ENCODE assay signal across 26 mouse cellular contexts in genomic region chr11:98595021-98595420, GRCm38 (mm10). TPM values are rescaled to one million over a fixed set of nuclear protein-coding genes. Genes with fewer than 3 reads are reported as not detected.
DNase-seq lines count a peak whose midpoint lies in the region; ATAC-seq and TF ChIP-seq lines count a peak whose summit lies in the region.
"Had no signal": no experiment of that assay in that cellular context is flagged by ENCODE, and none has a peak within 500 bp of the region (broad histone marks: within the 10 kb centered on the region; RNA-seq: fewer than 3 reads in every experiment).

No protein-coding gene starts in this region.

- TF ChIP-seq CTCF in CH12.LX (conservative IDR thresholded peaks at IDR 0.05 in 1 of 2, IDR thresholded peaks at IDR 0.05 in 1 of 2; ENCODE audit: low read depth in 2 of 2, low read length in 2 of 2): no peak

- no peak overlapping the region for H3K4me3 ChIP-seq in heart, embryonic 11.5 days (ENCODE audit: low read depth, low read length)
- no peak overlapping the region for H3K4me3 ChIP-seq in CH12.LX (replicated peaks in 1 of 3; ENCODE audit: low read depth in 2 of 3, low read length in 2 of 3, poor library complexity in 1 of 3)
- H3K4me3 ChIP-seq: embryonic facial prominence, embryonic 10.5 days; forebrain, embryonic 13.5 days; hindbrain, embryonic 12.5 days had no signal

- no peak overlapping the region for H3K27ac ChIP-seq in heart, embryonic 11.5 days (ENCODE audit: low read depth, low read length)
- H3K27ac ChIP-seq in CH12.LX (ENCODE audit: insufficient read depth, low read depth): no peak overlapping the region
- H3K27ac ChIP-seq: embryonic facial prominence, embryonic 10.5 days; forebrain, embryonic 13.5 days; hindbrain, embryonic 12.5 days had no signal

- H3K9me3 ChIP-seq in heart, embryonic 11.5 days (replicated peaks; ENCODE audit: control insufficient read depth, low read length): no peaks in the 10 kb centered on the region
- no peaks in the 10 kb centered on the region for H3K9me3 ChIP-seq in CH12.LX (replicated peaks; ENCODE audit: low read length)
- H3K9me3 ChIP-seq: embryonic facial prominence, embryonic 10.5 days; forebrain, embryonic 13.5 days; hindbrain, embryonic 12.5 days had no signal

- TF ChIP-seq RAD21 in CH12.LX (IDR thresholded peaks at IDR 0.05; ENCODE audit: low read depth, low read length): no peak

- TF ChIP-seq EP300 in CH12.LX (IDR thresholded peaks at IDR 0.05; ENCODE audit: low read length): no peak

- no peaks in the 10 kb centered on the region for H3K36me3 ChIP-seq in heart, embryonic 11.5 days (ENCODE audit: control insufficient read depth, insufficient read depth, low read length)
- no peaks in the 10 kb centered on the region for H3K36me3 ChIP-seq in CH12.LX (replicated peaks in 1 of 2; ENCODE audit: control insufficient read depth in 1 of 2, insufficient read depth in 1 of 2, low read length in 1 of 2)
- H3K36me3 ChIP-seq: embryonic facial prominence, embryonic 10.5 days; hindbrain, embryonic 12.5 days had no signal

- in situ Hi-C loops in CH12.LX (cut with MboI; ENCODE audit: low pct_ligation_motif_present, low pct_unique_long_range_greater_than_20kb, low sequenced_read_pairs): no loop called here

- peaks cover 15% of the 10 kb centered on the region for H3K4me1 ChIP-seq in heart, embryonic 11.5 days (ENCODE audit: control insufficient read depth, insufficient read depth, low read length)
- peaks cover 14 to 23% of the 10 kb centered on the region in 2 experiments for H3K4me1 ChIP-seq in CH12.LX (ENCODE audit: control insufficient read depth in 1 of 2, insufficient read depth in 2 of 2)
- H3K4me1 ChIP-seq: hindbrain, embryonic 12.5 days had no signal

- no peaks in the 10 kb centered on the region for H3K79me2 ChIP-seq in CH12.LX (replicated peaks; ENCODE audit: control insufficient read depth, extremely low read depth, insufficient read depth, poor library complexity, severe bottlenecking)

- H3K27me3 ChIP-seq in heart, embryonic 11.5 days (ENCODE audit: control insufficient read depth, insufficient read depth, low read length): peaks cover 20% of the 10 kb centered on the region; the same call in 1 of the 2 replicates
- H3K27me3 ChIP-seq in CH12.LX (replicated peaks): peaks cover 51% of the 10 kb centered on the region

- H3K9ac ChIP-seq in heart, embryonic 11.5 days (ENCODE audit: low read depth, low read length): no peak overlapping the region
- H3K9ac ChIP-seq in CH12.LX (ENCODE audit: insufficient read depth, low read depth): no peak overlapping the region
- H3K9ac ChIP-seq: forebrain, embryonic 13.5 days; forebrain, postnatal 0 days; hindbrain, embryonic 12.5 days had no signal

- peak; percentile 44 for DNase-seq in heart, adult 11 months
- DNase-seq in A20 (ENCODE audit: low read depth, low spot score) (peak; percentile 14), CH12.LX (ENCODE audit: extremely low read depth) (no peak)
- DNase-seq in naive thymus-derived CD4-positive, alpha-beta T cell, adult 2 months (ENCODE audit: low read depth): peak; percentile 55
- no peak for DNase-seq in lung, postnatal 25 days (ENCODE audit: low spot score)
- no peak for DNase-seq in cerebellum, postnatal 4 days (ENCODE audit: low spot score in 2 of 2)
- DNase-seq in adrenal gland, adult 18-20 months (ENCODE audit: low spot score in 2 of 2): no peak
- DNase-seq: adrenal gland, postnatal 14 days; cerebellum, adult 18-20 months; cerebellum, adult 9-11 months; cerebellum, postnatal 36 days; forebrain, postnatal 0 days; gastrocnemius, postnatal 14 days; heart, postnatal 10 days; heart, postnatal 4 days had no signal

- 76% methylated on average over 6 of the region's 6 CpGs for WGBS in heart, embryonic 11.5 days (ENCODE audit: insufficient replicate concordance)

- dilution Hi-C loops in CH12.LX (cut with MboI; ENCODE audit: extremely low pct_ligation_motif_present, extremely low pct_unique_long_range_greater_than_20kb, low sequenced_read_pairs): no loop called here

- ATAC-seq in heart, embryonic 11.5 days (replicated peaks; ENCODE audit: insufficient number of reproducible peaks, low FRiP score, low TSS enrichment): no peak
- ATAC-seq: forebrain, embryonic 13.5 days; forebrain, postnatal 0 days; hindbrain, embryonic 16.5 days had no signal

- H3K4me2 ChIP-seq in heart, embryonic 11.5 days: no peak overlapping the region
- no peak overlapping the region for H3K4me2 ChIP-seq in CH12.LX (ENCODE audit: insufficient read depth, low read depth, poor library complexity, severe bottlenecking)
- H3K4me2 ChIP-seq: forebrain, embryonic 13.5 days; hindbrain, embryonic 12.5 days had no signal

- TF ChIP-seq POLR2A in CH12.LX (IDR thresholded peaks at IDR 0.05; ENCODE audit: low read depth, low read length): no peak

TF ChIP-seq in CH12.LX, 34 proteins besides CTCF, POLR2A, EP300 and RAD21:
- 0 out of 2 replicates have a peak, but pooled peaks have one; percentile 14 for TF ChIP-seq MYC (IDR thresholded peaks at IDR 0.05; ENCODE audit: low read depth, low read length)
- 0 out of 2 replicates have a peak, but pooled peaks have one; percentile 33 for TF ChIP-seq MAX (IDR thresholded peaks at IDR 0.05; ENCODE audit: low read length)
- TF ChIP-seq UBTF (IDR thresholded peaks at IDR 0.05; ENCODE audit: low read depth, low read length): no peak

RNA-seq across cellular contexts. Expression of gene Lrrc3c, which starts 3.1 kb away (rescaled TPM):
- polyA plus RNA-seq in heart, embryonic 11.5 days (2014; fragmentation: Nextera tagmentation; extraction: Ambion mirVana): not detected in 2 replicates
- not detected in 2 replicates for total RNA-seq in CH12.LX (2012; rRNA removed)
- total RNA-seq in CH12.LX (2014; rRNA removed): not detected in 2 replicates
- polyA plus RNA-seq in CH12.LX (2012; ENCODE audit: insufficient read length, low read depth): not detected in 2 replicates
- not detected for total RNA-seq in adrenal gland, adult 18-20 months (2021)
- total RNA-seq: adrenal gland, postnatal 14 days; forebrain, postnatal 0 days; gastrocnemius, adult 18-20 months; gastrocnemius, postnatal 14 days; heart, postnatal 10 days; heart, postnatal 4 days; MEL had no signal
- polyA plus RNA-seq: C2C12; embryonic facial prominence, embryonic 10.5 days; embryonic facial prominence, embryonic 14.5 days; forebrain, embryonic 13.5 days; forebrain, postnatal 0 days; gonadal fat pad, adult 2 months; heart, embryonic 14.5 days; hindbrain, embryonic 12.5 days; hindbrain, embryonic 16.5 days had no signal

RNA-seq across cellular contexts. Expression of gene Ormdl3, which starts 7.9 kb away (rescaled TPM):
- polyA plus RNA-seq in heart, embryonic 11.5 days (2014; fragmentation: Nextera tagmentation; extraction: Ambion mirVana): 9.6 and 15.0 TPM in 2 replicates
- 45.1 and 49.7 TPM in 2 replicates for total RNA-seq in CH12.LX (2012; rRNA removed)
- total RNA-seq in CH12.LX (2014; rRNA removed): 30.6 and 32.9 TPM in 2 replicates
- 32.5 and 34.9 TPM in 2 replicates for polyA plus RNA-seq in CH12.LX (2012; ENCODE audit: insufficient read length, low read depth)
- 100 to 1,000 TPM; 118 to 184 TPM for total RNA-seq in adrenal gland, adult 18-20 months (2021)

RNA-seq across cellular contexts. Expression of gene Gm12355, which starts 30.4 kb away (rescaled TPM):
- polyA plus RNA-seq in heart, embryonic 11.5 days (2014; fragmentation: Nextera tagmentation; extraction: Ambion mirVana): 0.34 and 0.44 TPM in 2 replicates
- total RNA-seq in CH12.LX (2012; rRNA removed): 1.8 and 2.0 TPM in 2 replicates
- 24.2 and 26.0 TPM in 2 replicates for total RNA-seq in CH12.LX (2014; rRNA removed)
- polyA plus RNA-seq in CH12.LX (2012; ENCODE audit: insufficient read length, low read depth): 3.0 and 9.8 TPM in 2 replicates
- total RNA-seq in adrenal gland, adult 18-20 months (2021): 10 to 100 TPM; 10.4 to 11.6 TPM
- polyA plus RNA-seq: gonadal fat pad, adult 2 months had no signal

RNA-seq across cellular contexts. Expression of gene Gsdma3, which starts 31.1 kb away (rescaled TPM):
- polyA plus RNA-seq in heart, embryonic 11.5 days (2014; fragmentation: Nextera tagmentation; extraction: Ambion mirVana): 0.14 TPM in 1 of 2 replicates, not detected in the other
- total RNA-seq in CH12.LX (2012; rRNA removed) (not detected in 2 replicates), CH12.LX (2014; rRNA removed) (not detected in 2 replicates)
- polyA plus RNA-seq in CH12.LX (2012; ENCODE audit: insufficient read length, low read depth): not detected in 2 replicates
- 10 to 100 TPM; 15.6 to 19.6 TPM for total RNA-seq in adrenal gland, adult 18-20 months (2021)
- total RNA-seq: forebrain, postnatal 0 days; MEL had no signal
- polyA plus RNA-seq: C2C12; embryonic facial prominence, embryonic 10.5 days; embryonic facial prominence, embryonic 14.5 days; forebrain, embryonic 13.5 days; forebrain, postnatal 0 days; gonadal fat pad, adult 2 months; heart, embryonic 14.5 days; hindbrain, embryonic 12.5 days; hindbrain, embryonic 16.5 days had no signal

RNA-seq across cellular contexts. Expression of gene Zpbp2, which starts 44.1 kb away (rescaled TPM):
- 0.33 and 0.62 TPM in 2 replicates for polyA plus RNA-seq in heart, embryonic 11.5 days (2014; fragmentation: Nextera tagmentation; extraction: Ambion mirVana)
- 3.1 and 3.9 TPM in 2 replicates for total RNA-seq in CH12.LX (2012; rRNA removed)
- total RNA-seq in CH12.LX (2014; rRNA removed): 3.2 and 5.0 TPM in 2 replicates
- 3.0 and 3.7 TPM in 2 replicates for polyA plus RNA-seq in CH12.LX (2012; ENCODE audit: insufficient read length, low read depth)
- total RNA-seq in adrenal gland, adult 18-20 months (2021): under 1 TPM; 0.22 to 0.43 TPM
- total RNA-seq: adrenal gland, postnatal 14 days; forebrain, postnatal 0 days; gastrocnemius, adult 18-20 months; gastrocnemius, postnatal 14 days; heart, postnatal 10 days had no signal
- polyA plus RNA-seq: C2C12; embryonic facial prominence, embryonic 14.5 days; forebrain, embryonic 13.5 days; forebrain, postnatal 0 days had no signal

Comparison
In these comparisons a context has a peak if more than half of its experiments do, and no peak if none do; other contexts are left out.
1. DNase-seq: peak in heart, adult 11 months (single experiment), A20 (single experiment) and naive thymus-derived CD4-positive, alpha-beta T cell, adult 2 months (single experiment); none in CH12.LX (single experiment), lung, postnatal 25 days (single experiment), cerebellum, postnatal 4 days (0 of 2) and adrenal gland, adult 18-20 months (0 of 2).